Mouse (Mus musculus) skeletal muscle tissue, postnatal 0 days (tissue): ENCODE measurements around the gene Dync1i1. TPM values are rescaled to one million over a fixed set of nuclear protein-coding genes. Genes with fewer than 3 reads are reported as not detected.

ENCODE experiments used
- polyA plus RNA-seq: library from polyadenylated mRNA; unstranded; fragments of >200 nt; fragmentation: Nextera tagmentation; extraction: Ambion mirVana; gene quantifications from 2 replicates; pipeline ENCODE4 v1.2.1, GENCODE M21; 2015

The Dync1i1 gene
- 1.9 and 2.3 TPM in 2 replicates for polyA plus RNA-seq

GRCm38 (mm10) chr6:5725611-5726236 lies at the start of gene Dync1i1:
Gene Dync1i1 (plus strand): TSS chr6:5725639.

Other genes with a start within 250 kb of the Dync1i1 start
- 76.0 and 87.3 TPM in 2 replicates for gene Pdk4, start 229.3 kb upstream of the Dync1i1 start, polyA plus RNA-seq